Mouse (Mus musculus): Measurements from ENCODE around the gene Slc9a1. TPM values are rescaled to one million over a fixed set of nuclear protein-coding genes. Genes with fewer than 3 reads are reported as not detected.

Slc9a1 gene
- polyA plus RNA-seq, 1 experiment from 2014 or later: 6.9 TPM

DNA sequence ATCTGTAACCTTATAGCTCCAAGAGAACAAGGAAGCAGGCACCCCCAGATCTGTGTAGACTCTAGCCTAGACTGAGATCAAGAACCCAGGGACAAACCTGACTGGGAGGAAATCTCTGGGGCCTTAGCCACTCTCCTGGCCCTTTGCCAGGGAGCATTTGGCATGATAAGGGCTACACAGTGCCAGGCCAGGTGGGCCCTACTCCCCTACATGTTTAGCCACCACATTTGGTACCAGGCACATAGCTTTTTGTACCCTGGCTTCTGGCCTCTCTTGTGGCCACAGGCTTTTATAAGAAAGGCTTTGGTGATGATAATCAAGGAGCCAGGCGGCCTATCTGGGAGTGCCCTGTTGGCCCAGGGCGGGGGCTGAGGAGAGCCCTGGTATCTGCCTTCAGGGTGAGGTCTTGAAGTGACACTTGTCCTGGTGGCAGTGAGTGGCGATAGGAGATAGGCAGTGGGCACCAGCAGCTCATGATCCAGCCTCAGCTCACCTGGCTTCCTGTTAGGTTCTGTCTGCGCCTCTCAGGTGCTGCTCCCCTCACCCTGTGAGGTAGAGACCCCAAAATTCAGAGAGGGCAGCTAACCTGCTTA, 25.6 kb downstream of the Slc9a1 start:
- H3K4me1 ChIP-seq (ENCODE audit: control insufficient read depth, insufficient read depth, low read length): peaks cover 4% of the 10 kb centered on the region; the same call in 1 of the 2 replicates

DNA sequence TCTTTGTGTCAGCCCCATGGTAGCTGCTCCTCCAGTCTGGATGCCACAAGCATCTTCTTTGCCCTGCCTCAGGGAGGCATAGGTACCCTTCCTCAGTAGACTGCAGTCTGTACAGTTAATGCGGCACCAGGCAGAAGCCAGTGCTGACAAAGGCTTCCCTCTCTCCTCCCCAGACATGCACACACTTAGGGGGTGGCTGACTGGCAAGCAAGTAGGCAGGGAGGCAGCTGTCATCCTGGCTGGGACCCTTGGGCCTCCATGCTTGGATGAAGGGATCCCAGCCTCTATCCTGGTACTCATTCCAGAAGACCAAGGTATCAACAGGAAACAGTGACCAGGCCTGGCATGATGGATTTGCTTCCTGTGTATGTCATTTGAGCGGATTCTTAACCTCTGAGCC, 26.6 kb downstream of the Slc9a1 start:
- peaks cover 4% of the 10 kb centered on the region; the same call in 1 of the 2 replicates for H3K4me1 ChIP-seq (ENCODE audit: control insufficient read depth, insufficient read depth, low read length)
- no peak for DNase-seq (ENCODE audit: low spot score)
- H3K9ac ChIP-seq (ENCODE audit: low read length): no peak overlapping the region
- no peak for ATAC-seq (ENCODE audit: insufficient read depth, low FRiP score, low TSS enrichment)
- WGBS: 77% methylated on average over 2 of the region's 2 CpGs
- H3K4me3 ChIP-seq (ENCODE audit: low read depth, low read length): no peak overlapping the region
- no peak overlapping the region for H3K4me2 ChIP-seq (ENCODE audit: low read depth)
- no peaks in the 10 kb centered on the region for H3K27me3 ChIP-seq (ENCODE audit: control insufficient read depth, insufficient read depth, low read length)
- H3K9me3 ChIP-seq (ENCODE audit: control insufficient read depth, low read length): no peaks in the 10 kb centered on the region
- H3K36me3 ChIP-seq (ENCODE audit: control insufficient read depth, insufficient read depth, low read length): no peaks in the 10 kb centered on the region
- H3K27ac ChIP-seq (ENCODE audit: low read depth, low read length): no peak overlapping the region

More for the DNA sequence above, 25.6 kb downstream of the Slc9a1 start:
- ATAC-seq (ENCODE audit: insufficient read depth, low FRiP score, low TSS enrichment) (no peak), DNase-seq (ENCODE audit: low spot score) (no peak)
- Histone ChIP-seq H3K9me3 (ENCODE audit: control insufficient read depth, low read length) (no peaks in the 10 kb centered on the region), H3K4me2 (ENCODE audit: low read depth) (no peak overlapping the region), H3K36me3 (ENCODE audit: control insufficient read depth, insufficient read depth, low read length) (no peaks in the 10 kb centered on the region), H3K27ac (ENCODE audit: low read depth, low read length) (no peak overlapping the region), H3K4me3 (ENCODE audit: low read depth, low read length) (no peak overlapping the region), H3K9ac (ENCODE audit: low read length) (0 out of 2 replicates have a peak overlapping the region, but pooled peaks have one; percentile 10), H3K27me3 (ENCODE audit: control insufficient read depth, insufficient read depth, low read length) (no peaks in the 10 kb centered on the region)
- WGBS: 93% methylated on average over 4 of the region's 4 CpGs

DNA sequence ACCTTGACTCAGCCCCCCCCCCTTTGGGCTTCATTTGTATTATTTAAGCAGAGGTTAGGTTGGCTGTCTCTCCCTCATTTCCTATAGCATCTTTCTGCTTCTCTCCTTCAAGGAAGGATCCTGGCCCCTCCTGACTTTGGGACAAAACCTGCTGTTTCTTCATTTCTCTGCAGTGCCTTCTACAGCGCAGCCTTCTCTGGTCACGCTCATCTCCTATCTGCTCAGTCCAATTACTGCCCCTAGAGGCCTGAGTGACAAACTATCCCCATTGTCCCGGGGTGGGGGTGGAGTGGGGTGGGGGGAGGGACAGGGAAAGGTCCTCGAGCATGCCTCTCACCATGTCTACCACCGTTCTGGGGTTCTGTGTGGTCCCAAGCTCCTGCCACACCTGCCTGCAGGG, 27.8 kb downstream of the Slc9a1 start:
- Histone ChIP-seq H3K36me3 (ENCODE audit: control insufficient read depth, insufficient read depth, low read length) (no peaks in the 10 kb centered on the region), H3K4me2 (ENCODE audit: low read depth) (no peak overlapping the region), H3K4me3 (ENCODE audit: low read depth, low read length) (no peak overlapping the region), H3K9ac (ENCODE audit: low read length) (no peak overlapping the region), H3K27me3 (ENCODE audit: control insufficient read depth, insufficient read depth, low read length) (no peaks in the 10 kb centered on the region), H3K9me3 (ENCODE audit: control insufficient read depth, low read length) (no peaks in the 10 kb centered on the region), H3K4me1 (ENCODE audit: control insufficient read depth, insufficient read depth, low read length) (peaks cover 4% of the 10 kb centered on the region; the same call in 1 of the 2 replicates), H3K27ac (ENCODE audit: low read depth, low read length) (no peak overlapping the region)
- WGBS: 46% methylated on average over 5 of the region's 5 CpGs
- DNase-seq (ENCODE audit: low spot score) (no peak), ATAC-seq (ENCODE audit: insufficient read depth, low FRiP score, low TSS enrichment) (no peak)

DNA sequence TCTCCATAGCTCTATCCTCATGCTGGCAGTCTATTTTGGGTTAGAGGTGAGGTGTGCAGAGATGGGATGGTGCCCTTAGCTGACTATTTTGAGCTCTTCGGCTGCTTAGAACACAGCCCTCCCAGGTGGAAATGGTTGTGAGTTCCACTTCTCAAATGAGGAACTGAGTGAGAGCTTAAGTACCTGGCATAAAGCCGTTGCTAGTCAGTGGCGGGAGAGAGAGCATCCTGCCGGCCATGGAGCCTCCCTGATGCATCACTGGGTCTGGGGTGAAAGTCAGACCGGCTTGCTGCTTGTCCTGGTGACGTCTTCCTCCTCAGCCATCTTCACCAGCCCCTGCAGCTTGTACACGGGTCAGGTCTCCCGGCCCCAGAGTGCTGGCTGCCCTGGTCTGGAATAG, 28.5 kb downstream of the Slc9a1 start:
- Histone ChIP-seq H3K9ac (ENCODE audit: low read length) (no peak overlapping the region), H3K4me3 (ENCODE audit: low read depth, low read length) (no peak overlapping the region), H3K4me1 (ENCODE audit: control insufficient read depth, insufficient read depth, low read length) (peaks cover 4% of the 10 kb centered on the region; the same call in 1 of the 2 replicates), H3K27ac (ENCODE audit: low read depth, low read length) (no peak overlapping the region), H3K36me3 (ENCODE audit: control insufficient read depth, insufficient read depth, low read length) (no peaks in the 10 kb centered on the region), H3K4me2 (ENCODE audit: low read depth) (no peak overlapping the region), H3K9me3 (ENCODE audit: control insufficient read depth, low read length) (no peaks in the 10 kb centered on the region), H3K27me3 (ENCODE audit: control insufficient read depth, insufficient read depth, low read length) (no peaks in the 10 kb centered on the region)
- no peak for DNase-seq (ENCODE audit: low spot score)
- ATAC-seq (ENCODE audit: insufficient read depth, low FRiP score, low TSS enrichment): no peak
- 83% methylated on average over 8 of the region's 8 CpGs for WGBS

DNA sequence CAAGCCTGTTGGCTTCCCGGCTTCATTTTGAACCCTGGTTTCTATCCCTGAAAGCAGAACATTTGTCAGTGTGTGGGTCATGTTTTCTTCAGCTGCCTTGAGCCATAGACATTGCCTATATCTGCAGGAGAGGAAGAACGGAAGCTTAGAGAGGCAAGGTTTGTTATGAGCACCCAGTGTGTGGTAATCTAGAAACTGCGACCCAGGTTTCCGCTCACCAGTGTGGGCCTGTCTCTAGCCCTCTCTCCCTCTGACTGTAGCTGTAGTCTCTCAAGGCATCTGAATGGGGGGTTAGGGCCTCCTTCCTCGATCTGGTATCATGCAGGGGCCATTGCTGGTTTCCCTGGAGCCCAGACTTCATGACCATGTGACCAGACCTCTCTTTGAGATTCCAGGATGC, 29.1 kb downstream of the Slc9a1 start:
- no peaks in the 10 kb centered on the region for H3K27me3 ChIP-seq (ENCODE audit: control insufficient read depth, insufficient read depth, low read length)
- no peaks in the 10 kb centered on the region for H3K36me3 ChIP-seq (ENCODE audit: control insufficient read depth, insufficient read depth, low read length)
- H3K27ac ChIP-seq (ENCODE audit: low read depth, low read length): no peak overlapping the region
- H3K4me1 ChIP-seq (ENCODE audit: control insufficient read depth, insufficient read depth, low read length): peaks cover 4% of the 10 kb centered on the region; the same call in 1 of the 2 replicates
- no peak for DNase-seq (ENCODE audit: low spot score)
- H3K4me2 ChIP-seq (ENCODE audit: low read depth): no peak overlapping the region
- H3K9ac ChIP-seq (ENCODE audit: low read length): no peak overlapping the region; the same call in 1 of the 2 replicates
- ATAC-seq (ENCODE audit: insufficient read depth, low FRiP score, low TSS enrichment): no peak
- no peak overlapping the region for H3K4me3 ChIP-seq (ENCODE audit: low read depth, low read length)
- H3K9me3 ChIP-seq (ENCODE audit: control insufficient read depth, low read length): no peaks in the 10 kb centered on the region
- 84% methylated on average over 5 of the region's 5 CpGs for WGBS

DNA sequence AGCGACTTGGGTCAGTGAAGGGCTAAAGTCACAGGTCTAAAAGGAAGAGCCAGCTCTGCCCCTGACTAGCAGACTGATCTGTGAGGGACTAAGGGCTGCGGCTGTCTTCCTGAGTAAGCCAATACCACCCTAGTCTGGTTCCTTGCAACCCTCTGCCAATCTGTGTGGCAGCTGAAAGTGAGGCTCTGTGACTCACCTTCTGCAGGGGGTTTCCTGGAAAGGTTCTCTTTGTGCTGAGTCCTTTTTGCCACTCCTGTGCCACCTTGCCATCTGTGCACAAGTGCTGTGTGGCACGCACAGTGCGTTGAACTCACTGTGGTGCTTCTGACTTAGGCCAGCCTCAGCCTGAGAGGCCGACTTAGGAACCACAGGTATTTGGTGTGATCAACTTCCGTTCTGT, 30.0 kb downstream of the Slc9a1 start:
- Histone ChIP-seq H3K9me3 (ENCODE audit: control insufficient read depth, low read length) (no peaks in the 10 kb centered on the region), H3K4me3 (ENCODE audit: low read depth, low read length) (no peak overlapping the region), H3K4me2 (ENCODE audit: low read depth) (no peak overlapping the region), H3K36me3 (ENCODE audit: control insufficient read depth, insufficient read depth, low read length) (no peaks in the 10 kb centered on the region), H3K27ac (ENCODE audit: low read depth, low read length) (no peak overlapping the region), H3K27me3 (ENCODE audit: control insufficient read depth, insufficient read depth, low read length) (no peaks in the 10 kb centered on the region), H3K4me1 (ENCODE audit: control insufficient read depth, insufficient read depth, low read length) (peaks cover 4% of the 10 kb centered on the region; the same call in 1 of the 2 replicates), H3K9ac (ENCODE audit: low read length) (no peak overlapping the region)
- WGBS: 91% methylated on average over 6 of the region's 6 CpGs
- DNase-seq (ENCODE audit: low spot score) (no peak), ATAC-seq (ENCODE audit: insufficient read depth, low FRiP score, low TSS enrichment) (no peak)

DNA sequence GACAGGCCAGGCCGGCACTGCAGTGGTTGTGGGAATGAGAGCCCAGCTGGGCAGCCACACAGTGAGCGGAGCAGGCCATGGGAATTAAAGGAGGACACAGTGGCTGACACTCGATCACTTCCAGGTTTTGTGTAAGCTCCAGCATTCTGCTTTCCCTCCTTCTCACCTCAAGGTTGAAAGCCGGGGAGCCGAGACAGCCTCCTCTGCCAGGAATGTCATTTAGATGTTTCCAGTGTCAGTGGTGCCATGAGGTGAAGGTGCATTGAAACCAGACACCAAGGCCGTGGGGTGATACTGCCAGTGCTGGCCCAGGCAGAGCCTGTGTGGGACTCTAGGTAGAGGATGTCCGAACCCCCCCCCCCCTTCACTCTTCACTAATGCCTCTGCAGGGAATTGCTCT, 30.6 kb downstream of the Slc9a1 start:
- Histone ChIP-seq H3K27me3 (ENCODE audit: control insufficient read depth, insufficient read depth, low read length) (no peaks in the 10 kb centered on the region), H3K36me3 (ENCODE audit: control insufficient read depth, insufficient read depth, low read length) (no peaks in the 10 kb centered on the region), H3K9ac (ENCODE audit: low read length) (no peak overlapping the region), H3K4me2 (ENCODE audit: low read depth) (no peak overlapping the region), H3K9me3 (ENCODE audit: control insufficient read depth, low read length) (no peaks in the 10 kb centered on the region), H3K4me1 (ENCODE audit: control insufficient read depth, insufficient read depth, low read length) (peaks cover 4% of the 10 kb centered on the region; the same call in 1 of the 2 replicates), H3K4me3 (ENCODE audit: low read depth, low read length) (no peak overlapping the region), H3K27ac (ENCODE audit: low read depth, low read length) (no peak overlapping the region)
- WGBS: 64% methylated on average over 7 of the region's 7 CpGs
- no peak for DNase-seq (ENCODE audit: low spot score)
- no peak for ATAC-seq (ENCODE audit: insufficient read depth, low FRiP score, low TSS enrichment)

DNA sequence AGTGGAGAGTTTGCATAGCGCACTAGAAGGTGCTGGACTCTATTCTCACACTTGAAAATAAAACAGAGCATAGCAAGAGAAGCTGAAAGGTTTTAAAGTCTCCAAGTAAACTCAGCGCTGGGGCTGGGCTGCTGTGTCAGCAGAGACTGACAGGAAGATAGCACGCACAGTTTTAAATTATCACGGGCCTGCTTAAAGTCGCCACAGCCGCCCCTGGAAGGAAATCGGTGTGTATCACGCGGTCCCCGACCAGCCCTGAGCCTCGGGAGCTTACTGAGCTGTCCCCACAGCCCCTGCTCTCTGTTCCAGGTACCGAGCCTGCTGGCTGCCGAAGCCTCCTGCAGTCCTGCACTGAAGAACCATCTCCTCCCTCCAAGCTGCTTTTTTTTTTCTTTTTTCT, 32.5 kb downstream of the Slc9a1 start:
- Histone ChIP-seq H3K9me3 (ENCODE audit: control insufficient read depth, low read length) (no peaks in the 10 kb centered on the region), H3K27me3 (ENCODE audit: control insufficient read depth, insufficient read depth, low read length) (no peaks in the 10 kb centered on the region)

DNA sequence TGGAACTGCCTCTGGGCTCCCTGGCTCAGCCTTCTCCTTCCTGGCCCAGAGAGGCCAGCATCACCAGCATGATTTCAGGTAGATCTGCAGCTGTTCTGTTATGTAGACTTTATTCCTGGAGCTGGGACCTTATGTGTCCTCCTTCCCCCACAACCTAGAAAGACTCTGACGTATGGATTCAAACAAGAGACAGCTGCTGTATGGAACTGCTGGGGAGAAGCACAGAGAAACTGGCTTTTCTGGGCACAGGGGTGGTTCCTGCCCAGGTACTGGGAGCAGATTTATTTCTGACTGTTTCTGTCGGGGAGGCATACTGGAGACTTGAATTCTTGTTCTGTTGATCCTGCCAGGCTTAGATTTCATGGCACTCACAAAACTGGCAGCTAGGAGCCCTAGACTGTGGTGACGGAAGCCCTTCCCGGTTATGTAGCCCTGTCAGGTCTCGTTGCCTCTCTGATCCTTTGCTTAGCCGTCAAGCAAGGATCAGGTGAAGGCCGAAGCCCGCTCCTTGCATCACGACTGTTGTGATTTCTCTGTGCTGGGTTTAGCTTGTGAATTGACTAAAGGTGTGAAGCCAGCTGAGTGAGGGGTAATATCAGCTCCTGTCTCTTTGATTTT, 34.2 kb downstream of the Slc9a1 start:
- DNase-seq (ENCODE audit: low spot score) (no peak), ATAC-seq (ENCODE audit: insufficient read depth, low FRiP score, low TSS enrichment) (no peak)
- Histone ChIP-seq H3K4me2 (ENCODE audit: low read depth) (no peak overlapping the region), H3K4me3 (ENCODE audit: low read depth, low read length) (no peak overlapping the region), H3K27ac (ENCODE audit: low read depth, low read length) (no peak overlapping the region), H3K9me3 (ENCODE audit: control insufficient read depth, low read length) (no peaks in the 10 kb centered on the region), H3K9ac (ENCODE audit: low read length) (no peak overlapping the region), H3K27me3 (ENCODE audit: control insufficient read depth, insufficient read depth, low read length) (no peaks in the 10 kb centered on the region), H3K4me1 (ENCODE audit: control insufficient read depth, insufficient read depth, low read length) (peaks cover 12% of the 10 kb centered on the region), H3K36me3 (ENCODE audit: control insufficient read depth, insufficient read depth, low read length) (no peaks in the 10 kb centered on the region)
- WGBS: 90% methylated on average over 9 of the region's 9 CpGs

More for the DNA sequence above, 32.5 kb downstream of the Slc9a1 start:
- Histone ChIP-seq H3K4me1 (ENCODE audit: control insufficient read depth, insufficient read depth, low read length) (0 out of 2 replicates have a peak, but pooled peaks cover 4% of the 10 kb centered on the region), H3K9ac (ENCODE audit: low read length) (no peak overlapping the region), H3K4me2 (ENCODE audit: low read depth) (no peak overlapping the region), H3K36me3 (ENCODE audit: control insufficient read depth, insufficient read depth, low read length) (no peaks in the 10 kb centered on the region), H3K27ac (ENCODE audit: low read depth, low read length) (no peak overlapping the region), H3K4me3 (ENCODE audit: low read depth, low read length) (no peak overlapping the region)
- ATAC-seq (ENCODE audit: insufficient read depth, low FRiP score, low TSS enrichment) (no peak), DNase-seq (ENCODE audit: low spot score) (no peak)
- 82% methylated on average over 13 of the region's 13 CpGs for WGBS
